Mouse (Mus musculus) kidney, embryonic 15.5 days (tissue): ENCODE measurements around the gene Atxn7l3. TPM values are rescaled to one million over a fixed set of nuclear protein-coding genes. Genes with fewer than 3 reads are reported as not detected.

Source experiments
- ATAC-seq: fragments of 200-750 bp; cut with Nextera tagmentation; replicated peaks from 2 replicates; pipeline ENCODE4 v1.8.0; 2017; ENCODE audit warnings: moderate TSS enrichment; ENCODE audit not compliant: low FRiP score
- H3K27ac ChIP-seq: fragments of 300-500 bp; sonication (generic); 2 replicates; pipeline ENCODE4 v1.5.1; 2015; ENCODE audit warnings: mild to moderate bottlenecking, inconsistent platforms
- H3K27me3 ChIP-seq: fragments of 300-500 bp; sonication (generic); 2 replicates; pipeline ENCODE4 v1.6.1; 2015; ENCODE audit warnings: inconsistent platforms
- H3K36me3 ChIP-seq: fragments of 300-500 bp; sonication (generic); 2 replicates; pipeline ENCODE4 v1.6.1; 2015; ENCODE audit warnings: inconsistent platforms
- H3K4me1 ChIP-seq: fragments of 300-500 bp; sonication (generic); 2 replicates; pipeline ENCODE4 v1.6.1; 2015; ENCODE audit warnings: inconsistent platforms
- H3K4me2 ChIP-seq: fragments of 300-500 bp; sonication (generic); 2 replicates; pipeline ENCODE4 v1.6.1; 2015; ENCODE audit warnings: moderate library complexity, mild to moderate bottlenecking, inconsistent platforms
- H3K4me3 ChIP-seq: fragments of 300-500 bp; sonication (generic); replicated peaks from 2 replicates; pipeline ENCODE4 v1.5.1; 2015; ENCODE audit warnings: mild to moderate bottlenecking, inconsistent platforms
- H3K9ac ChIP-seq: fragments of 300-500 bp; sonication (generic); 2 replicates; pipeline ENCODE4 v1.6.1; 2015; ENCODE audit warnings: mild to moderate bottlenecking, inconsistent platforms
- H3K9me3 ChIP-seq: fragments of 300-500 bp; sonication (generic); replicated peaks from 2 replicates; pipeline ENCODE4 v1.6.1; 2016; ENCODE audit warnings: inconsistent platforms
- WGBS: fragments of 180-500 bp; shearing (Covaris S2); methylation state at CpG from one replicate; pipeline ENCODE4 v1.1.7; 2015; ENCODE audit warnings: mixed read lengths; 5-methylcytosine and 5-hydroxymethylcytosine counted together
- polyA plus RNA-seq: library from polyadenylated mRNA; unstranded; fragments of >200 nt; fragmentation: Nextera tagmentation; extraction: Ambion mirVana; gene quantifications from 2 replicates; pipeline ENCODE4 v1.2.1, GENCODE M21; 2015

The Atxn7l3 gene
- polyA plus RNA-seq, 1 experiment from 2014 or later, result 14.0 TPM

DNA sequence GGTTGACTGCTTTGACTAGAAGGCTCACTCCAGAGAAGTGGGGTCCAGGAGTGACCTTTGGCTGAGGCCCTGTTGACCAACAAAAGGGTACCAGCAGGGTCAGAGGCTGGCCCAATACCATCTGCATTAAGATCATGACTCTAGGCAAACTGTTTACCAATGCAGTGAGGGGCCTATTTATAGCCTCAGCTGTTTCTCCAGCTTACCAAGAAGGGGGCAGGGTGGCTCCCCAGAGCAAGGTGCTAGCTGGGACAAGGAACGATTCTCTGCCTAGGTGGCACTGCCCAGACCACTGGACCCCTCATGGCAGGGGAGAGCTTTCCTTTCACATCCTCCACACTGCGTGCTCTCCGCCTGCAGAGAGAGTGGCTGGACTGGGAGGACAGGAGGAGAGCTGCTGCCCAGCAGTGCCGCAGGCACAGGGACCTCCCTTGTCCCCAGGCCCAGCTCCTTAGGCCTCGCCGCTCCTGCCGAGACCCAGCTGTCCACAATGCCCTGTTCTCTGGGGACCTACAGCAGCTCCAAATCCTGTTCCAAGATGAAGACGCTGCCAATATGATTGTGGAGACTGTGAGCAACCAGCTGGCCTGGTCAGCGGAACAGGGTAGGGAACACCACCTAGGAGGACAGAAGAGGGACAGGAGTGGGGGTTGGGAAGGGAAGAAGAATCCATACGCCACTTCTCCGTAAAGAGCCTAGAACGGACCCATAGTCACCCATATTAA, 27.7 kb downstream of the Atxn7l3 start, which contains the start of gene Asb16:
Asb16 (plus strand) TSS at position 224 of the 725 bp plus-strand sequence.
- Histone ChIP-seq H3K9ac (no peak within 1 kb of the TSS), H3K27ac (no peak within 1 kb of the TSS), H3K4me1 (peaks cover 6% of the 10 kb centered on the region), H3K4me2 (no peak within 1 kb of the TSS), H3K27me3 (no peaks in the 10 kb centered on the region), H3K36me3 (peaks cover 10% of the 10 kb centered on the region; the same call in 1 of the 2 replicates), H3K9me3 (no peaks in the 10 kb centered on the region), H3K4me3 (no peak within 1 kb of the TSS)
- 85% methylated on average over 12 of the region's 12 CpGs for WGBS
- ATAC-seq, result no peak

DNA sequence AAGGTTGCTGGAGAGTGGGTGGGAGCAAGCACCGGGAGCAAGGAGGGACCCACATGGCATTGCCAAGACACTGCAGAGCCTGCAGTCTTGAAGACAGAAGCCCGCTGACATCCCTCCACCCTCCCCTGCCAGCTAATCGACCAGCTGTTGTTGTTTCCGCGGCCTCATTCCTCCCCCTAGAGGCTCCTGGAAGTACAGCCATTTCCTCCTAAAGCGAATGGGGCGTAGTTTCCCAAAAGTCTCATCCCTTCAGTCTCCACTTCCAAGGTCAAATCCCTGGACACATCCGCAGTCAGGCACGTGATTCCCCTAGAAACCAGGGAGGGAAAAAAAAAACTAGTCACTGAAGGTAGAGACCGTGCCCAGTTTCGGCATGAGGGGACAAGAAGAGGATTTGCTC, 29.0 kb downstream of the Atxn7l3 start:
- Histone ChIP-seq H3K36me3 (peaks cover 18% of the 10 kb centered on the region), H3K4me3 (no peak overlapping the region), H3K9ac (no peak overlapping the region), H3K27me3 (no peaks in the 10 kb centered on the region), H3K4me1 (peaks cover 6% of the 10 kb centered on the region), H3K4me2 (0 out of 2 replicates have a peak overlapping the region, but pooled peaks have one; percentile 26), H3K27ac (0 out of 2 replicates have a peak overlapping the region, but pooled peaks have one; percentile 11), H3K9me3 (no peaks in the 10 kb centered on the region)
- peak; percentile 53; the same call in 1 of the 2 replicates for ATAC-seq
- 6% methylated on average over 11 of the region's 11 CpGs for WGBS

DNA sequence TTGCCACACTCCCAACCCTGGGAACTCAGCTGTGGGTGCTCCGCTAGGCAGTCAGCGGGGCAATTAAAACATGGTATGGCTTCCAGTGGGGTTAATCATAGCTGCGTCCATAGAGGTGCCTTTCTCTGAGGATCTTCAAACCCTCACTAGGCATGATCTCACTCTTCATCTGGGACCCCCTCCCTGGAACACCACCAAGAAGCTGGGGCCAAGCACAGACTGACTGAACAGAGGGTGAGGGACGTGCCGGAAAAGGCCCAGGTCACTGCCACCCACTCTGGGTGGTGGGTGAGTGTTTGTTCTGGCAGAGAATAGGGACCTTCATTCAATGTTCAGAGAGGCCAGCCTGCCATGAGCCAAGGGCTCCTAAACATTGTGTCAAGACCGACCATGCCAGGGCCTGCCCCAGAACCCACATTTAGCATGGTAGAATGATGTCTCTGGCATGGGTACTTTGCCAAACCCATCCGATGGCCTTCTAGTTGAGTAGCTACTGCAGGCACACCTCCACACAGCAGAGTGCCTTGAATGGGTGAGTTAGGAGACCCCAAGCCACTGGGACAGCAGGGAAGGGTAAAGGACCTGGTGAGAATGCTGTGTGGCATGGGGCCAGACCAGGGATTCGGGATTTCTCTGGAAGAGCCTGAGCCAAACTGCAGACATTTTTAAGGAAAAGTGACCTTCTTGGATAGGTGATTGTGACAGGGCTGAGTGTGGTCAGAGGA, 29.6 kb downstream of the Atxn7l3 start:
- 85% methylated on average over 8 of the region's 8 CpGs for WGBS
- Histone ChIP-seq H3K4me1 (peaks cover 12% of the 10 kb centered on the region), H3K36me3 (peaks cover 25% of the 10 kb centered on the region), H3K4me2 (0 out of 2 replicates have a peak overlapping the region, but pooled peaks have one; percentile 26), H3K27ac (0 out of 2 replicates have a peak overlapping the region, but pooled peaks have one; percentile 11), H3K4me3 (no peak overlapping the region), H3K9ac (no peak overlapping the region), H3K27me3 (no peaks in the 10 kb centered on the region), H3K9me3 (no peaks in the 10 kb centered on the region)
- ATAC-seq, result no peak

DNA sequence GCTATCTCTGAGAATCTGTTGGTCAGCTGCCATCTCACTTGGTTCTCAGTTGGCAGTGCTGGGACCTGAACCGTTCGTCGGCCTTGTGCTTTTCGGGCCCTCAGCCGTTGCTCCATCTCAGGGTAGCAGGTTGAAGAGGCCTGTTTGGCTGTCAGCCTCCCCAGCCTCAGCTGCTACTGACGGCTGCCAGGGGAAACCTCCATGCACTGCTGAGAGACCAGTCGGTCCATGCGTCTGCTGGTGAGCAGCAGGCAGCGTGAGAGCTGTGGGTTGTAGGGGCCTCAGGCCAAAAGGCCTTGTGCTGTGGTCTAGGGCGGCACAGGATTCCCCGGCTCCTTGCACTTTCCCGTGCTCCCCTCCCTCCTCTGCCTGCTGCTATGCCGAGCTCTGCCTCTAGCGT, 30.6 kb downstream of the Atxn7l3 start:
- H3K4me3 ChIP-seq, result no peak overlapping the region
- no peak overlapping the region for H3K9ac ChIP-seq
- no peaks in the 10 kb centered on the region for H3K27me3 ChIP-seq
- peaks cover 15% of the 10 kb centered on the region for H3K4me1 ChIP-seq
- no peaks in the 10 kb centered on the region for H3K9me3 ChIP-seq
- H3K27ac ChIP-seq, result no peak overlapping the region
- no peak overlapping the region for H3K4me2 ChIP-seq
- ATAC-seq, result no peak
- 67% methylated on average over 14 of the region's 14 CpGs for WGBS
- H3K36me3 ChIP-seq, result peaks cover 30% of the 10 kb centered on the region

DNA sequence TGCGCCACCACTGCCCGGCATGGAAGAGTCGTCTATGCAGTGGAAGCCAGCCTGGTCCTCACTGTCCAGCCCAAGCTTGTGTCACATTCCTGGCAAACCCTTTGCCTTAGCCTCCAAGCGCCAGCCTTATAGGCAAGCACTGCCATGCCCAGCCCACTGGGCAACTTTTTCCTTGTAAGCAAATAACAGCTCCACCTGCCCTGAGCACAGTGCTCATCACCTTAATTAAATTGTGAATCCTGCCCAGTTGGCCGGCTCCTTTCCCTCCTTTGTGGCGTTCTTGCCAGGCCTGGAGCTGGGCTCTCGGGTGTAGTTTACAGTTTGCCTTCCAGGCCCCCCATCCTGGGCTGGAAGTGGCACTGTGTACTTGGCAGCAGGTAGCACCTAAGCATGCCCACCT, 33.2 kb downstream of the Atxn7l3 start:
- no peak overlapping the region for H3K4me3 ChIP-seq
- H3K4me2 ChIP-seq, result no peak overlapping the region
- no peak overlapping the region for H3K27ac ChIP-seq
- 92% methylated on average over 7 of the region's 7 CpGs for WGBS
- no peaks in the 10 kb centered on the region for H3K27me3 ChIP-seq
- H3K4me1 ChIP-seq, result peaks cover 15% of the 10 kb centered on the region
- no peak for ATAC-seq
- peaks cover 53% of the 10 kb centered on the region for H3K36me3 ChIP-seq
- no peaks in the 10 kb centered on the region for H3K9me3 ChIP-seq
- no peak overlapping the region for H3K9ac ChIP-seq

DNA sequence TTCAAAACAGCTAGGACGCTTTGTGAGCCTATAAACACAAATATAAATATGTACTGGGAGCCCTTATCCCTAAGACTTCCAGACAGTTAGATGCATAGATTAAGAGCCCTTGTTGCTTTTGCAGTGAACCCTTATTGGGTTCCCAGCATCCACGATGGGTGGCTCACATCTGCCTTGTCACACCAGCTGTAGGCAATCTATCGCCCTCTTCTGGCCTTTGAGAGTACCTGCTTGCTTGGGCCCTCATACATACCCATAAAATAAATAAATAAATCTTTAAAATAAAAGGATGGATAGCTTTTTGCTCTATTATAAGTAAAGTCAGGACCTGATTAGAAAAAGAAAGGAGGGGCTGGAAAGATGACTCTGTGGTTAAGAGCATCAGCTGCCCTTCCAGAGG, 37.9 kb downstream of the Atxn7l3 start:
- Histone ChIP-seq H3K27me3 (no peaks in the 10 kb centered on the region), H3K4me1 (peaks cover 14% of the 10 kb centered on the region), H3K4me3 (no peak overlapping the region), H3K4me2 (no peak overlapping the region), H3K9ac (no peak overlapping the region), H3K27ac (no peak overlapping the region), H3K9me3 (no peaks in the 10 kb centered on the region), H3K36me3 (peaks cover 66% of the 10 kb centered on the region)
- no peak for ATAC-seq
- WGBS, result 95% methylated on average over 3 of the region's 3 CpGs

DNA sequence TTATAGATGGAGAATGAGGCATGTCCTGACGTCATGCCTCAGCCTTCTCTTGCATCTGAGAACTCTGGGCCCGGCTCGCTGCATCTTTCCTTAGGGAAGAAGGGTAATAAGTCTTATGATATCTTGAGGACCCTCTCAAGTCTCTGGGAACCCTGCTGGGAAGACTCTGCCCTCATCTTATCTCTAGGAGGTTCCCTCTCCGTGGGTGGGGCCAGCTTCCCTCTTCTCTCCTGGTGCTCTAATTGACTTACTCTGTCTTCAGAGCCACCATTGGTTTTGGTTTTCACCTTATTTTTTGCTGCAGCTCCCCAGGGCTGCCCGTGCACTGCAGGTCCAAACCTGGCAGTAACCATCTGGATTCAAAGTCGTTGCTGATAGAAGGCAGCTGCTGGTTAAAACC, 38.3 kb downstream of the Atxn7l3 start:
- Histone ChIP-seq H3K9ac (no peak overlapping the region), H3K27me3 (no peaks in the 10 kb centered on the region), H3K36me3 (peaks cover 62% of the 10 kb centered on the region), H3K4me3 (no peak overlapping the region), H3K4me1 (peaks cover 14% of the 10 kb centered on the region), H3K9me3 (no peaks in the 10 kb centered on the region), H3K4me2 (no peak overlapping the region), H3K27ac (no peak overlapping the region)
- ATAC-seq, result no peak
- 80% methylated on average over 6 of the region's 6 CpGs for WGBS

DNA sequence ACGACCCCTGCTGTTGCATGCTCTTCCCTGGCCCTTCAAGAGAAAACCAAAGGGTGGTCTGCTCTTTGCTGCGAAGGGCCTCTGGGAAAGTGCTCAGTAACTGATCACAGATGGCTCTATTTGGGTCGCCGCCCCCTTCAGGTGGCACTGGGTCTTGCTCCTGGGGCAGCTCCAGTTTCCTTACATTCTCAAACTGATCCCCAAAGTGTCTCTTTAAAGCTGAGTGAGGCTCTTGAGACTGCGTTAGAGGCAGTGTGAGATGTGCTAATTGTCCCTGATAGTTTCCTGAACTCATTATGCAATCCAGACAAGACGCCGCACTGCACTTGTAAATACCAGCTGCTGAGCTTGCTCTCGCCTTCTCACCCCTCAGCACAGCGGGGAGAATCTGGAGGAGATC, 38.9 kb downstream of the Atxn7l3 start:
- Histone ChIP-seq H3K36me3 (peaks cover 58% of the 10 kb centered on the region), H3K9ac (no peak overlapping the region)
- 43% methylated on average over 9 of the region's 9 CpGs for WGBS

DNA sequence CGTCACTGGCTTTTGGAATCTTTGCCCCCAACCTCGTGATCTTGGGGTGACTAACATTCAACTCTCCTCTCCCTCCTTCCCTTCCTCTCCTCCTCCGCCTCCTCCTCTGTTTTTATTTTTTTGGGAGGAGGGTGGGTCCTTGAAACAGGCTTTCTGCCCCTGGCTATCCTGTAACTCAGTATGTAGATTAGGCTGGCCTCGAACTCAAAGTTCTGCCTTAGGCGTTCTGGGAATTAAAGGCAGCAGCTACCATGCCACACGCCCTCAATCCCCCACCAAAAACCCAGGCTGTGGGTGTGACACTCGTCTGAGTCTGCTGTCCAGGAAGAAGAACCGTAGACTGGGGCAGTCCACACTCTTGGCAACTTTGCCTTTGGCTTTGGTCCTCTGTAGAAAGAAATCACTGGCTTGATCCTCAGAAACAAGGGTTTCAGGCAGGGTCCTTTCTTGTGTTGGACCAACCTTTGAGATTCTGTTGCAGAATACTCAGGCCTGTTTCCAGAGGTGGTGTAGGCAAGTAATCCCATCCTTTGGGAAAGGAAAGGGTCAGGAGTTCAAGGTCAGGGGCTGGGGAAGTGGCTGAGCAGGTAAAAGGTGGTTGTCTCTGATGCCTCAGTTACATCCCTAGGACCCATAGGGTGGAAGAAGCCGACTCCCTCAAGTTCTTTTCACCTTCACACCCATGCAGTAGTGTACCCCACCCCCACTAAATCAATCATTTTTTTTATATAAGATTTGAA, 46.9 kb downstream of the Atxn7l3 start:
- Histone ChIP-seq H3K36me3 (peaks cover 16% of the 10 kb centered on the region), H3K9me3 (no peaks in the 10 kb centered on the region), H3K4me3 (peak overlapping the region; percentile 83), H3K27me3 (no peaks in the 10 kb centered on the region; the same call in 1 of the 2 replicates), H3K4me1 (peaks cover 23% of the 10 kb centered on the region), H3K9ac (peak overlapping the region; percentile 76), H3K27ac (peak overlapping the region; percentile 78), H3K4me2 (peak overlapping the region; percentile 93)
- ATAC-seq, result no peak
- 7% methylated on average over 9 of the region's 9 CpGs for WGBS

More for the DNA sequence above, 38.9 kb downstream of the Atxn7l3 start:
- Histone ChIP-seq H3K4me2 (no peak overlapping the region), H3K4me3 (no peak overlapping the region), H3K4me1 (peaks cover 14% of the 10 kb centered on the region), H3K27ac (no peak overlapping the region), H3K27me3 (no peaks in the 10 kb centered on the region), H3K9me3 (no peaks in the 10 kb centered on the region)
- ATAC-seq, result no peak

DNA sequence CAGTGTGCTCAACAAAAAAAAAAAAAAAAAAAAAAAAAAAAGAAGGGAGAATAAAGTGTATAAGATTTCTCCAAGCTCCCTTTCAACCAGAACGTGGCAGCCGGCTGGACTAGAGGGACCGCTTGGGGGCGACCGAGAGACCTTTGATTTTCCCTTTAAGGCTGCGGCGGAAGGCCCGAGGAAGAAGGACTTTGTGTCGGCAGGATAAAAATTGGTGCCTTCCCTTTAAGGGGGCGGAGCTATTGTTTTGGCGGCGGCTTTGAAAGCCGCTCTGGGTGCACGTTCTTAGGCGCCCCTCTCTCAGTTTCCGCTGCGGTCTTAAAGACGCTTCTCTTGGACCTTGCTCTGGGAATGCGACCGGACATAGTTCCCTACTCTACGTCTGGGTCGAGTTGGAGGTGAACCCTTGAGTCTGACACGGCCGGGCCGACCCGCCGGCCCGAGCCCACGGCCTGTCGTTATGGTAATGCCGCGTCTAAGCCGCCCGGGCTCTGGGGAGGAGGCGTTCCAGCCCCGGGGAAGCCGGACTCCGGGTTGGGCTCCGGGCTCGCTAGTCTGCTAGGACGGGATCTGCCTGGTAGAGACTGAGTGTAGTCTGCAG, 47.7 kb downstream of the Atxn7l3 start, which contains the start of gene BC030867:
BC030867 (plus strand) TSS at position 253 of the 601 bp plus-strand sequence.
- Histone ChIP-seq H3K27ac (peak within 1 kb of the TSS; percentile 78), H3K9ac (peak within 1 kb of the TSS; percentile 76), H3K4me2 (peak within 1 kb of the TSS; percentile 93), H3K4me1 (peaks cover 24% of the 10 kb centered on the region), H3K36me3 (peaks cover 11% of the 10 kb centered on the region), H3K27me3 (no peaks in the 10 kb centered on the region; the same call in 1 of the 2 replicates), H3K4me3 (peak within 1 kb of the TSS; percentile 83), H3K9me3 (no peaks in the 10 kb centered on the region)
- WGBS, result under 1% methylated on average over 41 of the region's 41 CpGs
- peak; percentile 64 for ATAC-seq

DNA sequence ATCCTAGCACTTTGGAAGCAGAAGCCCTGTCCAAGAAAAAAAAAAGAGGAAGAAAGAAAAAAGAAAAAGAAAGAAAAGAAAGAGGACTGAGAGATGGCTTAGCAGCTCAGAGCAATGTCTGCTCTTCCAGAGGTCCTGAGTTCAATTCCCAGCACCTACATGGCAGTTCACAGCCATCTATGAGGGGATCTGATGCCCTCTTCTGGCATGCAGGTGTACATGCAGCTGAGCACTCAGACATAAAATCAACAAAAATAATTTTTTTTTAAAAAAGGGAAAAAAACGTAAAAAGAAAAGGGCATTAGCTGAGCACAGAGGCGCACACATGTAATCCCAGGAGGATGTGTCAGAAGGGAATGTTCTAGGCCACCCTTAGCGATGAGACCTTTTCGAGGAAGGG, 49.6 kb downstream of the Atxn7l3 start:
- no peak for ATAC-seq
- peaks cover 24% of the 10 kb centered on the region for H3K4me1 ChIP-seq
- no peak overlapping the region for H3K9ac ChIP-seq
- no peaks in the 10 kb centered on the region for H3K9me3 ChIP-seq
- WGBS, result 88% methylated on average over 4 of the region's 4 CpGs
- no peak overlapping the region for H3K27ac ChIP-seq
- no peak overlapping the region for H3K4me2 ChIP-seq
- no peaks in the 10 kb centered on the region; the same call in 1 of the 2 replicates for H3K27me3 ChIP-seq
- peaks cover 11% of the 10 kb centered on the region for H3K36me3 ChIP-seq
- no peak overlapping the region for H3K4me3 ChIP-seq
